Mouse (Mus musculus) forebrain, embryonic 12.5 days (tissue): ENCODE data around the gene Tmem39b. TPM values are rescaled to one million over a fixed set of nuclear protein-coding genes. Genes with fewer than 3 reads are reported as not detected.
A peak's percentile ranks its signal among the peaks of the same experiment; 100 is the strongest.
"Not testable (repeated sequence)": the region's sequence is repeated elsewhere in the genome, so short reads cannot be mapped to it uniquely, and the experiment has no call there.

Source experiments
- ATAC-seq: fragments of 200-750 bp; cut with Nextera tagmentation; 2 replicates; pipeline ENCODE4 v1.8.0; 2017; ENCODE audit warnings: moderate TSS enrichment; ENCODE audit not compliant: low FRiP score
- H3K27ac ChIP-seq: fragments of 300-500 bp; sonication (generic); 2 replicates; pipeline ENCODE4 v1.5.1; 2016; ENCODE audit warnings: mild to moderate bottlenecking
- H3K27me3 ChIP-seq: fragments of 300-500 bp; sonication (generic); 2 replicates; pipeline ENCODE4 v1.6.1; 2016; ENCODE audit warnings: mild to moderate bottlenecking
- H3K36me3 ChIP-seq: fragments of 300-500 bp; sonication (generic); replicated peaks from 2 replicates; pipeline ENCODE4 v1.6.1; 2016; ENCODE audit warnings: mild to moderate bottlenecking
- H3K4me1 ChIP-seq: fragments of 300-500 bp; sonication (generic); 2 replicates; pipeline ENCODE4 v1.6.1; 2016
- H3K4me2 ChIP-seq: fragments of 300-500 bp; sonication (generic); 2 replicates; pipeline ENCODE4 v1.6.1; 2016; ENCODE audit warnings: mild to moderate bottlenecking, moderate library complexity
- H3K4me3 ChIP-seq: fragments of 300-500 bp; sonication (generic); replicated peaks from 2 replicates; pipeline ENCODE4 v1.5.1; 2016; ENCODE audit warnings: mild to moderate bottlenecking
- H3K9ac ChIP-seq: fragments of 300-500 bp; sonication (generic); 2 replicates; pipeline ENCODE4 v1.6.1; 2016; ENCODE audit warnings: mild to moderate bottlenecking
- H3K9me3 ChIP-seq: fragments of 300-500 bp; sonication (generic); 2 replicates; pipeline ENCODE4 v1.6.1; 2016
- WGBS: fragments of 180-500 bp; shearing (Covaris S2); methylation state at CpG from one replicate; pipeline ENCODE4 v1.1.7; 2016; 5-methylcytosine and 5-hydroxymethylcytosine counted together
- polyA plus RNA-seq: library from polyadenylated mRNA; unstranded; fragments of >200 nt; fragmentation: Nextera tagmentation; extraction: Ambion mirVana; gene quantifications from 2 replicates; pipeline ENCODE4 v1.2.1, GENCODE M21; 2016

Tmem39b gene
- polyA plus RNA-seq = 18.5 and 21.9 TPM in 2 replicates

DNA sequence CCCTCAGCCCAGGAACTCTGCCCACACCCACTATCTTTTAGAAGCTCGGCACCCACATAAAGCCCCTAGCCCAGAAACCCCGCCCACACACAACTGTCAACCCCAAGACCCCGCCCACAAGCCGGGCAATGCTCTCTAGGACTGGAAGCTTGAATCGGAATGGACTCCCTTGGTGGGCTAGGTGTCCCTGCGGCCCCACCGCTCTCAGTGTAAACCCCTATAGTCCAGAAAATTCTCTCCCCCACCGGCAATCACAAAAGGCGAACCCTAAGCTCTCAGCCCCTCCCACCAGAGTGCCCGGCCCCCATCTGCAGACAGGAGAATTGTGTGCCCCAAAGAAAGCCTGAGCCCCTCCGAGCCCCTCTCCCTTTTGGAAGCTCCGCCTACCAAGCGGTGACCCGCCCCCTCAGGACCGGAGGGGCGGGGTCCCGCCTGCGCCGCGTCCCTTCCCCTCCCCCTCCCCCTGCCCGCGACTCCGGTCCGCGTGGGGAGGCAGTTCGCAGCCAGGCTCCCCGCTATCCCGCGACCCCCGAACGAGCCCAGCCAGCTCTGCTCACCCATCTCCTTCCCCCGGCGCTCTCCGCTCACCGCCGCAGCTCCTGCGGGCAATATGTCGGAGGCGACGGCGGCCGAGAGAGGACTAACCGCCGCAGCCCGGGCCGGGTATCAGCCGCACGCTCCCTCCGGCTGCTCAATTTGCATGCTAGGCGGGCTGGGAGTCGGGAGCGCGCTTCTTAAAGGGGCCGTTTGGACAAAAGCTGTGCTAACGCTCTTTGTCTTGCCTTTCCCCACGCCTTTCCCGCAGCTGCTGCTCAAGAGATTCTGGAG lies at the start of gene Tmem39b:
Tmem39b (minus strand) TSS at position 681 of the 828 bp plus-strand sequence.
- ATAC-seq = peak; percentile 88
- Histone ChIP-seq H3K36me3 (peaks cover 29% of the 10 kb centered on the region), H3K4me2 (peak within 1 kb of the TSS; percentile 72), H3K9ac (peak within 1 kb of the TSS; percentile 73), H3K4me1 (peaks cover 21% of the 10 kb centered on the region), H3K9me3 (no peaks in the 10 kb centered on the region), H3K27ac (peak within 1 kb of the TSS; percentile 98), H3K27me3 (no peaks in the 10 kb centered on the region), H3K4me3 (peak within 1 kb of the TSS; percentile 72)
- WGBS = 1% methylated on average over 56 of the region's 57 CpGs

DNA sequence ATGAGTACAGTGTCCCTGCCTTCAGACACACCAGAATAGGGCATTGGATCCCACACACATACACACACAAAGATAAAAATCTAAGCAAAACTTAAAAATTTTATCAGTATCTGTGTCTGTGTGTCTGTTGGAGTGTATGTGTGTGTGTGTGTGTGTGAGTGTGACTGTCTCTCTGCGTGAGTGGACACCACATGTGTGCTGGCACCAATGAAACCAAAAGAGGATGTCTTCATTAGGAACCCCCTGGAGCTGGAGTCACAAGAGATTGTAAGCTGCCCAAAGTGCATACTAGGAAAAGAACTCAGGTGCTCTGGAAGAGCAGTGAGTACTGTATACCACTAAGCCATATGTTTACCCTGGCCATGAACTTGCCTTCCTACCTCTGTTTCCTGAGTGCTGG lies 49.5 kb upstream of the Tmem39b start:
- Histone ChIP-seq H3K27ac (no peak overlapping the region), H3K4me2 (no peak overlapping the region), H3K4me1 (peaks cover 15% of the 10 kb centered on the region), H3K4me3 (no peak overlapping the region), H3K9me3 (no peaks in the 10 kb centered on the region), H3K27me3 (0 out of 2 replicates have a peak, but pooled peaks cover 4% of the 10 kb centered on the region), H3K36me3 (no peaks in the 10 kb centered on the region), H3K9ac (no peak overlapping the region)
- ATAC-seq = no peak
- 78% methylated on average over 1 of the region's 1 CpGs for WGBS

DNA sequence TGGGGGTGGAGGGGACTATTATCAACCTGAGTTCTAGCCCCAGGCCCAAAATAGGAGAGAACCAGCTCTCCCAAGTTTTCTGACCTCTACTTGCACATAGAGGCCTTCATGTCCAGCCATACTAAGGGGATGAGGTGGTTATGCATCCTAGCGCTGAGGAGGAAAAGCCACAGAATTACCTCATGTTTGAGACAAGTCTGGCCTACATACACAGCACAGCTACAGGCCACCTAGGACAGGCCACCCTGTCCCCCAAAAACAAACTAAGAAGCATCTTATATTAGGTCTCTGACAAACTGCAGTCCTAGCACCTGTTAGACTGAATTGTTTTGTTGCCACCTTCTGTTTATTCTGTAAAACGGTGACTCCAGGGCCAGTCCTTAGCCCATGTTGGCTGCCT lies 46.9 kb upstream of the Tmem39b start:
- no peaks in the 10 kb centered on the region for H3K9me3 ChIP-seq
- no peaks in the 10 kb centered on the region for H3K36me3 ChIP-seq
- peak overlapping the region; percentile 100 for H3K9ac ChIP-seq
- H3K27ac ChIP-seq = peak overlapping the region; percentile 99
- WGBS = 50% methylated on average over 2 of the region's 2 CpGs
- H3K4me2 ChIP-seq = peak overlapping the region; percentile 54
- H3K27me3 ChIP-seq = no peaks in the 10 kb centered on the region
- H3K4me1 ChIP-seq = peaks cover 27% of the 10 kb centered on the region
- H3K4me3 ChIP-seq = peak overlapping the region; percentile 100
- ATAC-seq = no peak

DNA sequence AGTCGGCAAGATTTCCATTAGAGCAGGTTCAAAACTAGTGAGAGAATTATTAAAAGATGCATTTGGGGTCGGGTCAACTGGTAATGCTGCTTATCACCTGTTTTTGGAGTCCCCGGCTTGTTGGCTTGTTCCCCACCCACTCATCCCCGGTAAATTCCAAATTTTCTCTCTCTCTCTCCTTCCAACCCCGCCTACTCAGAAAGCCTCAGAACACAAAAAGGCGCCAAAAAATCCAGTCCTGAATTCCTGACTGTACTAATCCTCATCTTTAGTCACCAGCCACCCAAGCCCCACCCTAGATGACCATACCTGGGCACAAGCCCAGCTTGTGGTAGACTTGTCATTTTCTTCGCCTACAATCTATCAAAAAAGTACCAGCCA lies 46.4 kb upstream of the Tmem39b start:
- H3K4me1 ChIP-seq = peaks cover 30% of the 10 kb centered on the region
- 6% methylated on average over 7 of the region's 7 CpGs for WGBS
- H3K27me3 ChIP-seq = no peaks in the 10 kb centered on the region
- peak overlapping the region; percentile 100 for H3K9ac ChIP-seq
- H3K36me3 ChIP-seq = no peaks in the 10 kb centered on the region
- H3K4me2 ChIP-seq = peak overlapping the region; percentile 54
- H3K4me3 ChIP-seq = peak overlapping the region; percentile 100
- no peaks in the 10 kb centered on the region for H3K9me3 ChIP-seq
- peak overlapping the region; percentile 99 for H3K27ac ChIP-seq
- no peak for ATAC-seq

DNA sequence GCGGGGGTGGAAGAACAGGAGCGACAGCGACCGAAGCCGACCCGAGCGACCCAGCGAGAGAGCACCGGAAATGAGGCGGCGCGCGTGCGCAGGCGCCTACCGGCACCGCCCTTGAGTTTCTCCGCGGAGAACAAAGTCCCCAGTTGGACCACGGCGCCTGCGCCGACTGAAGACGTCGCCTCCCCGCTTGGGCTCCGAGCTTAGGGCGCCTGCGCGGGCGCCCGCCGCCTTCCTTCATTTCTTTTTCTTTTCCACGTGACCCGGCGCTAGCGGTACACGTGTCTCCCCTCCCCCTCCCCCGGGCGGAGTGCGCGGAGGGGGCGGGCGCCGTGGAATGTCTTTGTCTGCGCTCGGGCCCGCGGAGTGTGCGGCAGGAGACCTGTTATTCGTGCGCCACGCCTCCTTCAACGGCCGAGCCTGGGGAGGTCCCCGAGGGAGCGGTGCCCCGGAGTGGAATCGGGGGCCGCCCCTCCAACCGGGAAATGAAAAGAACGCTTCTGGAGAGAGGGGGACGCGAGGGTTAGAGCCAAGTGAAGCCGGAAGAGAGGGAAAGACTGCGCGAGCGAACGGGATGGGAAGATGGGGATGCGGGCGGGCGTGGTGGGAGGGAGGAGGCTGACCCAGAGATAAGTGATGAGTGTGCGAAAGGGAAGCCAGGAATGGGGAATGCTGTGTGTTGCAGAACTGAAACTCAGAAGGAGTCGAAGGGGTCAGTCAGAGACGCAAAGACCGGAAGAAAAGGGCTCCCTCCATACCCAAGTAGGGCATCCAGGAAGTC lies 45.8 kb upstream of the Tmem39b start, which contains the start of gene Khdrbs1:
Khdrbs1 (minus strand) TSS at position 72 of the 778 bp plus-strand sequence.
- H3K27ac ChIP-seq = peak within 1 kb of the TSS; percentile 99
- peak; percentile 95 for ATAC-seq
- WGBS = under 1% methylated on average over 76 of the region's 76 CpGs

DNA sequence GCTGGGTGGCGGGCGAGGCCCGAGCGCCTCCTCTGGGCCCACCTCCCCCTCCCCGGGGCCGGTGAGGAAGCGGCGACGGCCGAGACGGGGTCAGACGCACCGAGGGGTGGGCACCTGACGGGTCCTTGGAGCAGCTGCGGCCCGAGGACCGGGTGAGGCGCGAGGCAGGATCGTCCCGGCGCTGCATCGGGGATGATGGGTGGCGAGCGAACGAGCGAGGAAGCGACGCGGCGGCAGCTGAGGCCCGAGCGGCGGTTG lies 45.3 kb upstream of the Tmem39b start:
- peaks cover 36% of the 10 kb centered on the region for H3K4me1 ChIP-seq
- peak overlapping the region; percentile 100 for H3K4me3 ChIP-seq
- ATAC-seq = no peak; the same call in 1 of the 2 replicates
- no peaks in the 10 kb centered on the region for H3K36me3 ChIP-seq
- H3K4me2 ChIP-seq = peak overlapping the region; percentile 75
- peak overlapping the region; percentile 99 for H3K27ac ChIP-seq
- no peaks in the 10 kb centered on the region for H3K9me3 ChIP-seq
- no peaks in the 10 kb centered on the region for H3K27me3 ChIP-seq
- WGBS = 0% methylated on average over 34 of the region's 34 CpGs
- H3K9ac ChIP-seq = peak overlapping the region; percentile 100

More for the DNA sequence above, 45.8 kb upstream of the Tmem39b start, which contains the start of gene Khdrbs1:
- no peaks in the 10 kb centered on the region for H3K27me3 ChIP-seq
- no peaks in the 10 kb centered on the region for H3K36me3 ChIP-seq
- no peaks in the 10 kb centered on the region for H3K9me3 ChIP-seq
- peaks cover 31% of the 10 kb centered on the region for H3K4me1 ChIP-seq
- H3K4me2 ChIP-seq = peak within 1 kb of the TSS; percentile 75
- H3K9ac ChIP-seq = peak within 1 kb of the TSS; percentile 100
- H3K4me3 ChIP-seq = peak within 1 kb of the TSS; percentile 100

DNA sequence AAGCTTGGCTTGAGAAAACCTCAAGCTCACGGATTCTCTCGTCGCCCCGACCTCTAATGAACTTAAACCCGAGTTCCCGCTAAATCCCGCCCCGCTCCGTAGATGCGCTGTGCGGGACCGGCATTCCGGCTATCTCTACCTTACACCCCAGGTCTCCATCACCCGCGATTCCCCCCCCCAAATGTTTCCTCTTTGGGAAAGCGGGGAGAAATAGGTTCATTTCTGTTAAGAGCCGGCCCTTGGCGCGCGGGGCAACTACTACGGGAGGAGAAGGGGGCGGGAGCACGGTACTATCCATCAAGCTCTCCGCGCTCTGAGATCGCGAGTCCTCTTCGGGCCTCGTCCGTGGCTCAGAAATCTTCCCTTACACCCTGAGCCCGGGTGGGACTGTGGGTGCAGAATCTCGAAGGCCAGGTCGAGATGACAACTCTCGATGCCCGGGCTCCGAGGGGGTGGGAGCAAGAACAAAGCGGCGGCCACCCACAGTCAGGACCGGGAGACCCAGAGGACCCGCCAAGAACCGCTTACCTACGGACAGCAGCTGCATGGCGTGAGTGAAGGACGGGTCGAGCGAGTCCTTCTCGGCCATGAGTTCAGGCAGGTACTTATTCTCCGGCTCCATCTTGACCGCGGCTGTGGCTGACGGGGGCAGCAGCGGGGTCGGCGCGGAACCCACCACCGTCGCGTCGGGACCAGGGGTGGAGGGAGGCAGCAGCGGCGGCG lies 44.8 kb upstream of the Tmem39b start:
- ATAC-seq = peak; percentile 10
- peak overlapping the region; percentile 100 for H3K4me3 ChIP-seq
- no peaks in the 10 kb centered on the region for H3K9me3 ChIP-seq
- peaks cover 36% of the 10 kb centered on the region for H3K4me1 ChIP-seq
- WGBS = under 1% methylated on average over 51 of the region's 62 CpGs
- peak overlapping the region; percentile 75 for H3K4me2 ChIP-seq
- H3K27me3 ChIP-seq = no peaks in the 10 kb centered on the region
- H3K36me3 ChIP-seq = no peaks in the 10 kb centered on the region
- peak overlapping the region; percentile 100 for H3K9ac ChIP-seq
- peak overlapping the region; percentile 99 for H3K27ac ChIP-seq

DNA sequence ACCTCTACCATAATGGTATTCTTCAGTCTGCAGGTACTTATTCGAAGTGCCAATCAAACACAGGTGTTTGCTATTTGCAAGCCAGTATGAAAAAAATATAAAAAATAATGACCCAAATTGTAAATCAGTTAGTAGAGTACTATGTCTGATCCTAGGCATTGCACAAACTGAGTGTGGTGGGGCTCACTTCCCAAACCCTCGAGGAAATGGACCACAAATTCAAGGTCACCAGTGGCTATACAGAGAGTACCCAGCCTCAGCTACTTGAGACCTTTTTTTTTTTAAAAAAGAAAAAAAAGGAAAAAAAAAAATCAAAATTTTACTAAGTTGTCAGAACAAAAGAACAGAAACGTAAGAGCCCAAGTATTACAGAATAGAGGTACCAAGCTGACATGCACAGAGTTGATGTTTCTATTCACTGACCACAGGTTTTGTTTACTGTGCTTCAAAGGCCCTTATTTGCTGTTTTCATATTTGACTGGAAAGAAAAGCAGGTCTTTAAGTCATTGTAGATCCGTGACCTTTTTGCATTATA lies 42.5 kb upstream of the Tmem39b start:
- H3K4me3 ChIP-seq = peak overlapping the region; percentile 100
- no peaks in the 10 kb centered on the region for H3K9me3 ChIP-seq
- no peak overlapping the region for H3K9ac ChIP-seq
- no peak for ATAC-seq
- H3K36me3 ChIP-seq = no peaks in the 10 kb centered on the region; the same call in 1 of the 2 replicates
- no peaks in the 10 kb centered on the region for H3K27me3 ChIP-seq
- H3K27ac ChIP-seq = no peak overlapping the region
- peak overlapping the region; percentile 75 for H3K4me2 ChIP-seq
- WGBS = 78% methylated on average over 4 of the region's 4 CpGs
- peaks cover 36% of the 10 kb centered on the region for H3K4me1 ChIP-seq

DNA sequence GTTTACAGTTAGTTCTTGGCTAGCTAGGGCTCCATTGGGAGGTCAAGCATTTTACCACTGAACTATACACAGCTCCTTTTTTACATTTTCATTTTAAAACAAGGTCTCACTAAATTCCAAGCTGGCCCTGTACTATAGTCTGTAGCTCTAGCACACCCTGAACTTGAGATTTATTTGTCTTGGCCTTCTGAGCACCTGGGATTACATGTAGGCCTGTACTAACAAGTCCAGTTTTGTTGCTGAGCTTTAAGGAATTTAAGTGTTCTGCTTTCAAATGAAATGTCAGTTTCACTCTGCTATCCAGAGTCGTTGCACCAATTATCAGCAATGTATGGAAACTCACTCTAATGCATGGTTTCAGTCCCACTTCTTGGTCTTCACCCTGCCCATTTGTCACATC lies 39.5 kb upstream of the Tmem39b start:
- Histone ChIP-seq H3K27ac (no peak overlapping the region), H3K4me2 (no peak overlapping the region), H3K9me3 (no peaks in the 10 kb centered on the region), H3K36me3 (no peaks in the 10 kb centered on the region; the same call in 1 of the 2 replicates), H3K4me3 (no peak overlapping the region), H3K27me3 (no peaks in the 10 kb centered on the region), H3K4me1 (peaks cover 29% of the 10 kb centered on the region), H3K9ac (no peak overlapping the region)
- ATAC-seq = no peak
- 92% methylated on average over 1 of the region's 1 CpGs for WGBS

DNA sequence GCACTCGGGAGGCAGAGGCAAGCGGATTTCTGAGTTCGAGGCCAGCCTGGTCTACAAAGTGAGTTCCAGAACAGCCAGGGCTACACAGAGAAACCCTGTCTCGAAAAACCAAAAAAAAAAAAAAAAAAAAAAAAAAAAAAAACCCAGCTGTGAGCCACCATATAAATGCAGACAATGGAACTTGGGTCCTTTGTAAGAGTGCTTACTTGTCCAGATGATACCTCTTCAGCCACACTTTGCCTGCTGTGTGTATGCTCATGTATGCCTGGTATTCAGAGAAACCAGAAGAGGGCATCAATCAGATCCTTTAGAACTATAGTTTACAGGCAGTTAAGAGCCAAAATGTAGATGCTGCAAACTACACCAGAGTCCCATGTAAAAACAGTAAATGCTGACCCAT lies 38.8 kb upstream of the Tmem39b start:
- H3K27me3 ChIP-seq, H3K4me3 ChIP-seq, H3K9me3 ChIP-seq, H3K4me2 ChIP-seq, ATAC-seq, H3K9ac ChIP-seq, H3K36me3 ChIP-seq, H3K27ac ChIP-seq: not testable (repeated sequence)
- peaks cover 28% of the 10 kb centered on the region for H3K4me1 ChIP-seq
- WGBS = 89% methylated on average over 4 of the region's 4 CpGs

DNA sequence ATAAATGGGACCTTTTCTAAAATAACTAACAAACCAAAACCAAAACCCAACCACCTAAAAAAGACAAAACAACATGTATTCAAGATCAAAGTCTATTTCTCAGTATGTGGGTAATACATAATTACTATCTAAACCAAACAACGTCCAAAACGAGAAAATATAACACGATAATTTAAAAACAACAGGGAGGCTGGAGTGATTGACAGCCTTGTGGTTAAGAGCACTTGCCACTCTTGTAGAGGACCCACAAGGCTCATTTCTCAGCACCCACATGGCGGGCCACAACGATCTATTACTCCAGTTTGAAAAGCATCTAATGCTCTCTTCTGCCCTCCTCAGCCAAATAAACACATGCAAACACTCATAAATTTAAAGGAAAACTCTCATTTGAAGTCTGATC lies 34.8 kb upstream of the Tmem39b start:
- no peaks in the 10 kb centered on the region for H3K9me3 ChIP-seq
- H3K9ac ChIP-seq = no peak overlapping the region
- no peak for ATAC-seq
- H3K27ac ChIP-seq = no peak overlapping the region
- H3K4me2 ChIP-seq = no peak overlapping the region
- H3K36me3 ChIP-seq = peaks cover 35% of the 10 kb centered on the region
- no peak overlapping the region for H3K4me3 ChIP-seq
- 78% methylated on average over 5 of the region's 5 CpGs for WGBS
- H3K27me3 ChIP-seq = no peaks in the 10 kb centered on the region
- H3K4me1 ChIP-seq = peaks cover 3% of the 10 kb centered on the region; the same call in 1 of the 2 replicates

DNA sequence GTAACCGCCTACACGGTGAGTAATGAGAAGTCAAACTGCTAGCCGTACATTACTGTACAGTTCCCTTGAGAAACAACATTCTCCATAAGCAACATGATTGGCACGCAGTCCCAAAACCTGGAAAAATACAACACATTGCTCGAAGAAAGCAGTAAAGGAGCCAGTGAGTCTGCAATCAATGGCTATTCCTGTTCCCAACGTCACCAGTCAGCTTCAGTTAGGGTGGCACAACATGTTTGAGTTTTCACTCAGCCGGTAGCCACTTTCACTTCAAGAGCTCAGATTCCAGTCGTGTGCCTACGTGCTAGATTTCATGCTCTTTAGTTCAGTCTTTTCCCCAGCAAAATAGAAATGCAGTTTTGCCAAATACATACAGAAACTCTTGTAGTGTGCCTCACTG lies 19.7 kb upstream of the Tmem39b start:
- 96% methylated on average over 9 of the region's 9 CpGs for WGBS
- Histone ChIP-seq H3K9me3 (no peaks in the 10 kb centered on the region), H3K27me3 (no peaks in the 10 kb centered on the region), H3K9ac (no peak overlapping the region), H3K4me3 (no peak overlapping the region), H3K36me3 (peaks cover 83% of the 10 kb centered on the region), H3K27ac (no peak overlapping the region), H3K4me2 (no peak overlapping the region), H3K4me1 (no peaks in the 10 kb centered on the region)
- ATAC-seq = no peak
